Mouse (Mus musculus): ENCODE measurements around the gene Gsdmc3. TPM values are rescaled to one million over a fixed set of nuclear protein-coding genes. Genes with fewer than 3 reads are reported as not detected.
"Not testable (repeated sequence)": the region's sequence is repeated elsewhere in the genome, so short reads cannot be mapped to it uniquely, and the experiment has no call there.

The Gsdmc3 gene
- total RNA-seq (2017) = not detected in 3 replicates

DNA sequence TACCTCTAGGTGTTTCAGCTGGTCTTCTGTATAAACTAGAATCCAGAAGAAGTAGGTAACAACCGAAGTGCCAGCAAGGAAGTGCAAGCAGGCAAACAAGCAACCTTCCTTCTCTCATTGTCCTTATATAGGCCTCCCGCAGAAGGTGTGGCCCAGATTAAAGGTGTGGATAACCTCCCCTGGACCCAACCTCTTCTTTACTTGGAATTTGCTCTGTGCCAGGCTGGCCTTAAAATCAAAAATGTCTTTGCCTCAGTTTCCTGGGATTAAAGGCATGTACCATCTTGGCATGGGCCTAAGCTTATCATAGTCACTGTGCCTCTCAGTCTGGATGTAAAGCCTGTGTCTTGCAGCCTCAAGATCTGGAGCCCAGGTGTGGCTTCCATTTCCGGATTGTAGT lies at the start of gene Gsdmc3:
Gene Gsdmc3, minus strand, starts transcription at position 101 of the 400 bp plus-strand sequence.
- ATAC-seq (replicated peaks; ENCODE audit: insufficient number of reproducible peaks, low FRiP score, low TSS enrichment, poor library complexity, severe bottlenecking) = not testable (repeated sequence)

DNA sequence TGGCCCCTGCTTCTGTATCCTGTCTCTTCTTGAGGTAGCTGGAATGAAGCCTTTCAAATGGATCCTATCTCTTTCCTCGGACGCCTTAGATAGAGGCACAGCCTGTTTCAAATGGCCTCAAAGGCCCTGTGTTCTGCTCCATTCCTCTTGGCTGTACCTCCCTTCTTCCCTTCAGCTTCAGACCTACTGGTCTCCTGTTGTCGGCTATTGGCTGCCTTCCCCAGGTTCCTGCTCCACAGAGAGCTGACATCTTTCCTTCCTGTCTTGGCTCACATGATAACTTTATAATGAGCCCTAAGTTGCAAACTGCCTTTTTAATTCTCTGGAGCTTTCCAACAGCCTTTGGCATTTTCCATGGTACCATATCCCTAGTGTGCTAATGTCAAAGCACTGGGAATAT lies 47.8 kb upstream of the Gsdmc3 start:
- ATAC-seq (replicated peaks; ENCODE audit: insufficient number of reproducible peaks, low FRiP score, low TSS enrichment, poor library complexity, severe bottlenecking) = no peak

DNA sequence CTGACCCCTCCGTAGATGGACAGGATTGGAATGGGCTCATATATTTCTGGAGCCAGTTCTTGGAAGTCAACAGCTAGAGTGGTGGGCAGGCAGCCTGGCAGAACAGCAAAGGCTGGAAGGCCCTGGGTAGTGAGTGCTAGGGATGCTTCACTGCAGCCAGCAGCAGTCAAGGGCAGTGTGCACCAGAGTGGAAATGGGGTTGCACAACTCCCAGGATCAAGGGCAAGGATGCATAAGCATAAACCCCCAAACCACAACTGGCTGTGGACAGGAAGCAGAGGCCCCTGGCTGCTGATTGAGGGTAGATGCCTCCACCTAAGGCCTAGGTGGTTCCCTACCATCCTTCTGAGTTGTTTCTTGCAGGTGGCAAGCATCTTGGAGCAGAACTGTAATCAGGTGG lies 46.1 kb upstream of the Gsdmc3 start:
- no peak for ATAC-seq (replicated peaks; ENCODE audit: insufficient number of reproducible peaks, low FRiP score, low TSS enrichment, poor library complexity, severe bottlenecking)

DNA sequence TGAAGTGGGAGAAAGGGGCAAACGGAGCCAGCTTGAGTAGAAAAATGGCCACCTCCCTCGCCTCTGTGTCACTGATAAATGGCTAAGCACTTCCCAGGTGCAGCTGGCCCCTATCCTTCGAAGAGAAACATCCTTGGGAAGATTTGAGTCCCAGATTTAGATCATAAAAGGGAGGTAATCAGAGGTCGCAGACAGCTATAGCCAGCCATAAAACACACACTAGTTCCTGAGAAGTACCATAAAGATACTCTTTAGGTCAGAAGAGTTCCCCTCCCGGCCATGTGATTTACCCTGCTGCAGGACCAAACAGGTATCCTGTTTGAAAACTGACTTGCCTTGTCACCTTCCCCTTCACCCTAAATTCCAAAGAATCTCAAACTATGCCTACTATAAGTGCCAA lies 43.3 kb upstream of the Gsdmc3 start:
- not testable (repeated sequence) for ATAC-seq (replicated peaks; ENCODE audit: insufficient number of reproducible peaks, low FRiP score, low TSS enrichment, poor library complexity, severe bottlenecking)

DNA sequence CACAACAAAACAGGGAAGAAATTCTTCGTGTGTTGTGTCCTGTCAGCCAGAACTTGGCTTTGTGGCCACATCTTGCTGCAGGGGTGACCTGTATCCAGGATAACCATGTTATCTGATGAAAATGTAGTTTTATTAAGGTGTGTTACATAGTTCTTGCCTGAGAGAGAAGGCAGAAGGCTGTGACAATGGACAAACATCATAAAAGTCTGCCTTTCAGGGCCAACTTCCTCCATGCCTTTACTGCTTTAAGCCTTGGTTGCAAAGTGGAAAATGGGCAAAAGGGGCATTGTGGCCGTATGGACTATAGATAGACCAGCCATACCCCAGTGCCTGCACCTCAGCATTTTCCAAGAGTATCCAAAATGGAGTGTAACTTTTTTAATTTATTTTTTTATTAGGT lies 41.4 kb upstream of the Gsdmc3 start:
- ATAC-seq (replicated peaks; ENCODE audit: insufficient number of reproducible peaks, low FRiP score, low TSS enrichment, poor library complexity, severe bottlenecking) = not testable (repeated sequence)

DNA sequence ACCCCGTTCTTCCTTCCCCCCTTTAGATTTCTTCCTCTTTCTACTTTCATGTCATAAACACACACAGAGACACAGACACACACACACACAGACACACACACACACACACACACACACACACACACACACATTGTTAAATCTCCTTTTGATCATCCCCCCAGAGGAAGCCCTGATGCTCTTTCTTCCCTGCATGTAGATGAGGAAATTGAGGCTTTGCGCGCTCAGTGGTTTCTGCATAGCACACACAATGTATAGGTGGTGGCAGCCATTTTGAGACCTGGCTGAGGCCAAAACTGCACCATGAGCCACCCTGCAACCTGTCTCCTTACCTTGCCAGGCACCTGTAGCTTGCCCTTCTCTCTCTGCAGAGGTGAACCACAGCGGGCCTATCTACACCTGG lies 38.2 kb upstream of the Gsdmc3 start:
- ATAC-seq (replicated peaks; ENCODE audit: insufficient number of reproducible peaks, low FRiP score, low TSS enrichment, poor library complexity, severe bottlenecking) = not testable (repeated sequence)

DNA sequence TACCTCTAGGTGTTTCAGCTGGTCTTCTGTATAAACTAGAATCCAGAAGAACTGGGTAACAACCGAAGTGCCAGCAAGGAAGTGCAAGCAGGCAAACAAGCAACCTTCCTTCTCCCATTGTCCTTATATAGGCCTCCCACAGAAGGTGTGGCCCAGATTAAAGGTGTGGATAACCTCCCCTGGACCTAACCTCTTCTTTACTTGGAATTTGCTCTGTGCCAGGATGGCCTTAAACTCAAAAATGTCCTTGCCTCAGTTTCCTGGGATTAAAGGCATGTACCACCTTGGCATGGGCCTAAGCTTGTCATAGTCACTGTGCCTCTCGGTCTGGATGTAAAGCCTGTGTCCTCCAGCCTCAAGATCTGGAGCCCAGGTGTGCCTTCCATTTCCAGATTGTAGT lies 33.8 kb upstream of the Gsdmc3 start, which contains the start of gene Gsdmc4:
Gene Gsdmc4, minus strand, starts transcription at position 101 of the 400 bp plus-strand sequence.
- not testable (repeated sequence) for ATAC-seq (replicated peaks; ENCODE audit: insufficient number of reproducible peaks, low FRiP score, low TSS enrichment, poor library complexity, severe bottlenecking)

DNA sequence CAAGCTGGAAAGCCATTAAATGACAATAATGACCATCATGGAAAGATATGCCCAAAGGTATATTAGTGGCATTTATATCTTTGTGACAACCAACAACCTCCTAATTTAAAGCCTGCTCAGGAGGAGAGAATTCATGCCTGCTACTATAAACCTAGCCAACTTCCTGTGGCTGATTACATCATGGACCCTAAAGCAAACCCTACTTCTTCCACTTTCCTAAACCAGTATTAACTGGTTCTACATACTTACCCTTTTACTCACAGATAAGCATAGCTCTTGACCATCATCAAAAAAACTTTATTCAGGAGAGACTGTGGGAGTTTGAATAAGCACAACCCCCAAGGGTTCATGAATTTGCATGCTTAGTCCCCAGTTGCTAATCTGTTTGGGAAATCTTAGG lies 31.5 kb upstream of the Gsdmc3 start:
- not testable (repeated sequence) for ATAC-seq (replicated peaks; ENCODE audit: insufficient number of reproducible peaks, low FRiP score, low TSS enrichment, poor library complexity, severe bottlenecking)

DNA sequence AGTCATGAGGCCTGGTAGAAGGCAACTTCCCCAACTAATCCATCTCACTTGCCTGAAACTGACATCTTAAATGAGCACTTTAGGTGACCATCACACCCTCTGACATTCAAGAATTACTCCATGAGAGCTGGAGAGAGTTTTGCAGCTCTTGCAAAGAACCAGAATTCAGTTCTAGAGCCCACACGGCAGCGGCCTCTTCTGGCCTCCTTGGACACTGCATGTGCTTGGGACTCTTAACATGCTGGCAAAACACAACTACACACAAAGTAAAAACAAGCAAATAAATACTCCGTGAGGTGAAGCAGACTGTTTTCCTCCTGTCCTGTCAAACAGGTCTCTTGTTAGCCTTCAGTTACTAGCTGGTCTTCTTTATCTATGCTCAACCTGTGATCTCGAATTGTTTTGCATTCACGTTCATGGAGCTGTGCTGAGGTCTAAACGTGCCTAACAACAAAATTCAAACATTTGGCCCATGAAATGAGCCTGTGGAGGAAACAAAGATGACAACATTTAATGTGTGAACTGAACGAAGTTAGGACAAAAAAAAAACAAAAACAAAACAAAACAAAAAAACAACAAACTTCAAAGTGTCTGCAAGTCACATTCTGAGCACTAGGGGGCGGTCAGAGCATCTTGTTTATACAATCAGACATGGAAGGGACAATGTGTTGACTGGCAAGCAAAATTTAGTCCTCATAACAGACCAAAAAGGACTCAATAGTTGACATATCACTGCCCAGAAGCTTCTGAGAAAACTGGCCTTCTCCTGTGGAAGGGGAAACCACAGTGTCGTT lies 17.4 kb upstream of the Gsdmc3 start:
- peak; percentile 43; the same call in 1 of the 2 replicates for ATAC-seq (replicated peaks; ENCODE audit: insufficient number of reproducible peaks, low FRiP score, low TSS enrichment, poor library complexity, severe bottlenecking)

DNA sequence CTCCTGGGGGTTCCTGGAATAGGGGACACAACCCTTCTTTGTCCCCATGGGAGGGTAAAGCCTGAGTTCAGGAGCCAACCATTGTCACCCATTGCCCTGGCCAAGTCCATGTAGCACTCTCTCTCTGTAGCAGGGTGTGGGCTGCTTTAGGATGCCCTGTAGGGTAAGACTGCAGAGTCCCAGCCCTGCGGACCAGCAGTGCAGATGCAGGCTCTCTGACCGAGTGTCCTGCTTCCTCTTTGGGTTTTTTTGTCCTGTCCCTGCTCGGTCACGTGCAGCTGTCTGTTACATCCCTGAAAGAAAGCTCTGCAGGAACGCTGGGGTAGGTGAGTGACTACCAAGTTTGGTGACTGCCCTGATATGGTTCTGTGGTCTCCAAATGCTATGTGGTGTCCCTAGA lies 10.1 kb upstream of the Gsdmc3 start:
- ATAC-seq (replicated peaks; ENCODE audit: insufficient number of reproducible peaks, low FRiP score, low TSS enrichment, poor library complexity, severe bottlenecking) = 0 out of 2 replicates have a peak, but pooled peaks have one; percentile 28

DNA sequence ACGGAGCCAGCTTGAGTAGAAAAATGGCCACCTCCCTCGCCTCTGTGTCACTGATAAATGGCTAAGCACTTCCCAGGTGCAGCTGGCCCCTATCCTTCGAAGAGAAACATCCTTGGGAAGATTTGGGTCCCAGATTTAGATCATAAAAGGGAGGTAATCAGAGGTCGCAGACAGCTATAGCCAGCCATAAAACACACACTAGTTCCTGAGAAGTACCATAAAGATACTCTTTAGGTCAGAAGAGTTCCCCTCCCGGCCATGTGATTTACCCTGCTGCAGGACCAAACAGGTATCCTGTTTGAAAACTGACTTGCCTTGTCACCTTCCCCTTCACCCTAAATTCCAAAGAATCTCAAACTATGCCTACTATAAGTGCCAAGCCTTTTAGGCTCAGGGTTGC lies 9.6 kb upstream of the Gsdmc3 start:
- ATAC-seq (replicated peaks; ENCODE audit: insufficient number of reproducible peaks, low FRiP score, low TSS enrichment, poor library complexity, severe bottlenecking) = not testable (repeated sequence)

DNA sequence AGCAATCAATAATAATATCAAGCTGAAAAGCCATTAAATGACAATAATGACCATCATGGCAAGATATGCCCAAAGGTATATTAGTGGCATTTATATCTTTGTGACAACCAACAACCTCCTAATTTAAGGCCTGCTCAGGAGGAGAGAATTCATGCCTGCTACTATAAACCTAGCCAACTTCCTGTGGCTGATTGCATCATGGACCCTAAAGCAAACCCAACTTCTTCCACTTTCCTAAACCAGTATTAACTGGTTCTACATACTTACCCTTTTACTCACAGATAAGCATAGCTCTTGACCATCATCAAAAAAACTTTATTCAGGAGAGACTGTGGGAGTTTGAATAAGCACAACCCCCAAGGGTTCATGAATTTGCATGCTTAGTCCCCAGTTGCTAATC lies 2.2 kb downstream of the Gsdmc3 start:
- ATAC-seq (replicated peaks; ENCODE audit: insufficient number of reproducible peaks, low FRiP score, low TSS enrichment, poor library complexity, severe bottlenecking) = not testable (repeated sequence)

DNA sequence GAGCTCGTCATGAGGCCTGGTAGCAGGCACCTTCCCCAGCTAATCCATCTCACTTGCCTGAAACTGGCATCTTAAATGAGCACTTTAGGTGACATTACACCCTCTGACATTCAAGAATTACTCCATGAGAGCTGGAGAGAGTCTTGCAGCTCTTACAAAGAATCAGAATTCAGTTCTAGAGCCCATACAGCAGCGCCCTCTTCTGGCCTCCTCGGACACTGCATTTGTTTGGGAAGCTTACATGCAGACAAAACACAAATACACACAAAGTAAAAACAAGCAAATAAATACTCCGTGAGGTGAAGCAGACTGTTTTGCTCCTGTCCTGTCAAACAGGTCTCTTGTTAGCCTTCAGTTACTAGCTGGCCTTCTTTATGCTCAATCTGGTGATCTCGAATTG lies 16.4 kb downstream of the Gsdmc3 start:
- ATAC-seq (replicated peaks; ENCODE audit: insufficient number of reproducible peaks, low FRiP score, low TSS enrichment, poor library complexity, severe bottlenecking) = not testable (repeated sequence)

Other genes starting within 250 kb of the Gsdmc3 start
- not detected in 3 replicates for gene Gsdmc2, start 33.4 kb downstream of the Gsdmc3 start, total RNA-seq (2017)
- 0.97 TPM in 1 of 3 replicates, not detected in the others for gene Gsdmc4, start 33.7 kb upstream of the Gsdmc3 start, total RNA-seq (2017)
- gene Fam49b, start 181.9 kb upstream of the Gsdmc3 start, total RNA-seq (2017) = 420 to 436 TPM (median 435 TPM) in 3 replicates

All from monocyte, adult 5-6 weeks (primary cell).